Mouse (Mus musculus) embryonic stem cell, embryonic (primary cell): ENCODE measurements around the gene Cxcr5.

Experiments used
- CTCF ChIA-PET, 4 experiments: fragments of 300-600 bp in 2 of 4; fragments of 350-600 bp in 2 of 4; sonication (Branson Sonifier 250); formaldehyde crosslinking; loops; one replicate each; lab custom pipeline; 2022; ENCODE audit warnings: inconsistent platforms in 2 of 4; lab: Charles Lee
- POLR2A ChIA-PET, 4 experiments: fragments of 300-600 bp in 2 of 4; fragments of 350-600 bp in 2 of 4; sonication (Branson Sonifier 250); formaldehyde crosslinking; loops; one replicate each; lab custom pipeline; 2022; ENCODE audit warnings: antibody characterized with exemption in 4 of 4, inconsistent platforms in 1 of 4; lab: Charles Lee

Cxcr5 gene

GRCm38 (mm10) chr9:44510872-44511601 lies 50.6 kb downstream of the Cxcr5 start:
- CTCF ChIA-PET, result interaction anchor here (0.7 to 2.6 kb wide), 15 partner anchors 9 to 222 kb away, joined by 3 to 15 read pairs (median 6); partner anchors contain the start of gene Upk2 (in 3 of the 4)
- POLR2A ChIA-PET, result interaction anchor here in 2 of 4 experiments (0.6 to 2.1 kb wide), 13 partner anchors 13 to 197 kb away, joined by 3 to 10 read pairs (median 4); partner anchors contain the start of genes Bcl9l (in 1 of the 2), Ccdc84 (in 1 of the 2), Ddx6 (in 1 of the 2) and H2afx (in 1 of the 2)

DNA sequence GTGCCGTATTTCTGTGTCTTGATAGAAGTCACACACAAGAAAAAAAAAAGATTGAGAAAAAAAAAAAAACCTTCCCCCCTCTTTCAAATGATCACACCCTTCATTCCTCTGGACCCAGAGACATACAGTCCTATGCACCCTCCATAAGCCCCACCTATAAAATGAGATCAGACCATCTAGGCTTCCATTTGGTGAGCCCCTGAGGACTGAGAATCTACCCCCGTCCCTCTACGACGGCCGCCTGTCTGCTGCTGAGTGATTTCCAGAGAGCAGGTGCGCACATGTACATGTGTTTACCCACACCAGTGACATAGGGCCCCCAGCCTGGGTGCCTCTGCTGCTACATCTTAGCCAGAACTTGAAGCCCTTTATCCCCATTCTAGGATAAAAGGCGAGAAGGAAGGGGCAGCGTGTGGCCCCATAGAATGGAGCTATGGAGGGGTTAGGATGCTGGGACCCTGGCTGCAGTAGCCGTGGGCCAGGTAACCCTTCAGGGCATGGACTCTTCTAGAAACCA lies 51.3 kb downstream of the Cxcr5 start:
- ChIA-PET POLR2A (interaction anchor here (0.5 to 2.1 kb wide), 27 partner anchors 8 to 1586 kb away, joined by 3 to 10 read pairs (median 4); partner anchors contain the start of genes Bcl9l (in 2 of the 4), Ddx6 (in 1 of the 4), H2afx (in 1 of the 4) and Hyou1 (in 1 of the 4)), CTCF (interaction anchor here (0.6 to 2.6 kb wide), 48 partner anchors 8 to 658 kb away, joined by 3 to 15 read pairs (median 5); partner anchors contain the start of genes Upk2 (in 3 of the 4) and Bcl9l (in 2 of the 4))

DNA sequence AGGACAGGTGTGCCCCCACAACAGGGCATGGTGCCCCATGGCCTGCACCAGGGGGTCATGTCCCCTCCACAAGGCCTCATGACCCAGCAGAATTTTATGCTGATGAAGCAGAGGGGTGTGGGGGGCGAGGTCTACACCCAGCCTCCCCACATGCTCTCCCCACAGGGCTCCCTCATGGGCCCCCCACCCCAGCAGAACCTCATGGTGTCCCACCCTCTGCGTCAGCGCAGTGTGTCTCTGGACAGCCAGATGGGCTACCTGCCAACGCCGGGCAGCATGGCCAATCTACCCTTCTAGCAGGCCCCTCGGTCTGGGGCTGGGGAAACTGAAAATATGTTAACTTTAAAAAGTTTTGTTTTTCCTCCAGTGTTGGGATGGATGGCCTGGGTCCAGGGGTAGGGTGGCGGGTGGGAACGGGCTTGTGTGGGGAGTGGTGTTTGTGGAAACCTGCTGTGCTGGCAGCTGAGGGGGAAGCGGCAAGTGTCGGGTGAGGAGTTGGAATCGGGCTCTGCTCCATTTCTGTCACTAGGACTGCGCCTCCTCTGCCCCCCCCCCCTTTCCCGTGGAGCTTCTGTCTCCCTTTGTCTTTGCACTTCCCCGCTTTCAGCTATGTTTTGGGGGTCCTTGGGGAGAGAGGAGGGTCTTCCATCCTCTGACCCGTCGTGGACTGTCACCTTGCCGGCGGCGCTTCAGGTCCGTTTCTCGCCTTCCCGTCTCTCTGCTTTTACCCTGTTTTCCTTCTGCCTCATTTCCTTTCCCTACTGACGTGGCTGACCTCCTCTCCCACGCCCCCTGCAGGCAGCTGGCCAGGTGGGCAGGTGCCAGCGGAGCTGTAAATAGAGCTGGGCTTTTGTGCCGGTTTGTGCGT lies 52.0 kb downstream of the Cxcr5 start:
- POLR2A ChIA-PET, result interaction anchor here (0.5 to 2.1 kb wide), 23 partner anchors 9 to 1585 kb away, joined by 3 to 10 read pairs (median 4); partner anchors contain the start of genes Bcl9l (in 1 of the 4), Ddx6 (in 1 of the 4), H2afx (in 1 of the 4) and Hyou1 (in 1 of the 4)
- CTCF ChIA-PET, result interaction anchor here (0.6 to 2.6 kb wide), 49 partner anchors 8 to 659 kb away, joined by 3 to 15 read pairs (median 5); partner anchors contain the start of genes Upk2 (in 3 of the 4) and Bcl9l (in 2 of the 4)

GRCm38 (mm10) chr9:44508721-44509486 lies 52.8 kb downstream of the Cxcr5 start:
- CTCF ChIA-PET, result interaction anchor here in 3 of 4 experiments (0.6 to 2.0 kb wide), 16 partner anchors 10 to 637 kb away, joined by 3 to 14 read pairs (median 4); partner anchors contain the start of gene Upk2 (in 2 of the 3)
- POLR2A ChIA-PET, result interaction anchor here in 2 of 4 experiments (0.8 to 2.1 kb wide), 11 partner anchors 11 to 175 kb away, joined by 3 to 10 read pairs (median 4); partner anchors contain the start of genes Ccdc84 (in 1 of the 2) and Ddx6 (in 1 of the 2)

GRCm38 (mm10) chr9:44508124-44508619 lies 53.5 kb downstream of the Cxcr5 start:
- ChIA-PET CTCF (interaction anchor here (0.6 to 1.6 kb wide), 13 partner anchors 28 to 638 kb away, joined by 3 to 12 read pairs (median 4); partner anchors contain the start of gene Upk2 (in 2 of the 4)), POLR2A (interaction anchor here in 2 of 4 experiments (0.5 to 1.8 kb wide), 9 partner anchors 10 to 174 kb away, joined by 3 to 8 read pairs (median 4); partner anchors contain the start of gene Ccdc84 (in 1 of the 2))

DNA sequence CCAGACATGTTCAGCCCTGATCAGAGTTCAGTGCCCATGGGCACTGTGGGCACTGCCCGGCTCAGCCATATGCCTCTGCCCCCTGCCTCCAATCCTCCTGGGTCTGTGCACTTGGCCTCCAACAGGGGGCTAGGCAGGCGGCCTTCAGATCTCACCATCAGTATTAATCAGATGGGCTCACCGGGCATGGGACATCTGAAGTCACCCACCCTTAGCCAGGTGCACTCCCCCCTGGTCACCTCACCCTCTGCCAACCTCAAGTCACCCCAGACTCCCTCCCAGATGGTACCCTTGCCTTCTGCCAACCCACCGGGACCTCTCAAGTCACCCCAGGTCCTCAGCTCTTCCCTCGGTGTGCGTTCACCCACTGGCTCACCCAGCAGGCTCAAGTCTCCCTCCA lies 54.3 kb downstream of the Cxcr5 start:
- ChIA-PET CTCF (interaction anchor here (0.9 to 1.6 kb wide), 6 partner anchors 31 to 144 kb away, joined by 3 to 12 read pairs (median 4); partner anchors contain the start of gene Upk2 (in 1 of the 4)), POLR2A (interaction anchor here in 2 of 4 experiments (0.5 to 1.8 kb wide), 6 partner anchors 9 to 161 kb away, joined by 3 to 8 read pairs (median 5); partner anchors contain the start of gene Ccdc84 (in 1 of the 2))

- CTCF ChIA-PET, result interaction anchor here in 3 of 4 experiments (1.0 to 1.9 kb wide), 10 partner anchors 9 to 145 kb away, joined by 3 to 8 read pairs (median 4); partner anchors contain the start of genes Bcl9l (in 1 of the 3) and Upk2 (in 1 of the 3)
- POLR2A ChIA-PET, result interaction anchor here in 2 of 4 experiments (1.3 to 13.0 kb wide), 7 partner anchors 9 to 52 kb away, joined by 4 to 157 read pairs (median 5); partner anchors contain the start of genes Bcl9l (in 2 of the 2) and Upk2 (in 1 of the 2)
Measured at GRCm38 (mm10) chr9:44506566-44506965, 55.1 kb downstream of the Cxcr5 start.

GRCm38 (mm10) chr9:44505824-44506467 lies 55.7 kb downstream of the Cxcr5 start:
- ChIA-PET POLR2A (interaction anchor here in 2 of 4 experiments (1.0 to 13.0 kb wide), 12 partner anchors 9 to 135 kb away, joined by 3 to 157 read pairs (median 4); partner anchors contain the start of genes Bcl9l (in 2 of the 2) and Upk2 (in 1 of the 2)), CTCF (interaction anchor here in 3 of 4 experiments (1.0 to 1.9 kb wide), 16 partner anchors 9 to 146 kb away, joined by 3 to 8 read pairs (median 3); partner anchors contain the start of genes Upk2 (in 2 of the 3) and Bcl9l (in 1 of the 3))

GRCm38 (mm10) chr9:44504893-44505823 lies 56.5 kb downstream of the Cxcr5 start:
- ChIA-PET POLR2A (interaction anchor here in 3 of 4 experiments (0.6 to 13.0 kb wide), 13 partner anchors 10 to 228 kb away, joined by 3 to 157 read pairs (median 4); partner anchors contain the start of genes Bcl9l (in 2 of the 3) and Upk2 (in 1 of the 3)), CTCF (interaction anchor here in 3 of 4 experiments (0.6 to 1.9 kb wide), 18 partner anchors 10 to 147 kb away, joined by 3 to 8 read pairs (median 4); partner anchors contain the start of genes Bcl9l (in 2 of the 3) and Upk2 (in 2 of the 3))

DNA sequence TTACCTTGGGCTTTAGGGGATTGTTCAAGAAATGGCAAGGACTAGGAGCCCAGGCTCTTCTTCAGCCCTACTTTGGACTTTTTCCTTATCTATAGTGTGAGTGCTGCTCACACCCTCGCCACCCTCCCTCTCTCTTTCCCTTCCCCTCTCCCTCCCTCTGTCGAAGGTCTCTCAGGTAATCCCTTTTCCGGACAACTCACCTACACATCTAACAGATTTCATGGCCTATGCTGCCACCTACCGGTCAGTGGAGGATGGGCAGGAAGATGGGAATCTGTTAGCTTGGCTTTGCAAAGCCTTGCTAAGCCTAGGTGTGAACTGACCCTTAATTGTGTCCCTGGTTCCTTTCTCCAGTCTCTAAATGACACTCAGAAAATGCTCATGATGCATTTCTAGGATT lies 59.7 kb downstream of the Cxcr5 start:
- CTCF ChIA-PET, result interaction anchor here (0.5 to 10.7 kb wide), 86 partner anchors 8 to 767 kb away, joined by 3 to 163 read pairs (median 4); partner anchors contain the start of genes Bcl9l (in 4 of the 4), Upk2 (in 4 of the 4), Ccdc84 (in 1 of the 4) and Ddx6 (in 1 of the 4)
- POLR2A ChIA-PET, result interaction anchor here (0.6 to 13.8 kb wide), 30 partner anchors 8 to 167 kb away, joined by 3 to 253 read pairs (median 5); partner anchors contain the start of genes Bcl9l (in 3 of the 4), Upk2 (in 3 of the 4), Cxcr5 (in 1 of the 4) and H2afx (in 1 of the 4)

- CTCF ChIA-PET, result interaction anchor here (0.5 to 10.7 kb wide), 61 partner anchors 9 to 634 kb away, joined by 3 to 163 read pairs (median 6); partner anchors contain the start of genes Bcl9l (in 4 of the 4), Upk2 (in 4 of the 4), Ccdc84 (in 1 of the 4) and Ddx6 (in 1 of the 4)
- POLR2A ChIA-PET, result interaction anchor here in 3 of 4 experiments (0.7 to 13.8 kb wide), 28 partner anchors 8 to 166 kb away, joined by 3 to 253 read pairs (median 6); partner anchors contain the start of genes Bcl9l (in 3 of the 3), Upk2 (in 3 of the 3), Cxcr5 (in 1 of the 3) and Ddx6 (in 1 of the 3)
Measured at GRCm38 (mm10) chr9:44501206-44501879, 60.3 kb downstream of the Cxcr5 start.

DNA sequence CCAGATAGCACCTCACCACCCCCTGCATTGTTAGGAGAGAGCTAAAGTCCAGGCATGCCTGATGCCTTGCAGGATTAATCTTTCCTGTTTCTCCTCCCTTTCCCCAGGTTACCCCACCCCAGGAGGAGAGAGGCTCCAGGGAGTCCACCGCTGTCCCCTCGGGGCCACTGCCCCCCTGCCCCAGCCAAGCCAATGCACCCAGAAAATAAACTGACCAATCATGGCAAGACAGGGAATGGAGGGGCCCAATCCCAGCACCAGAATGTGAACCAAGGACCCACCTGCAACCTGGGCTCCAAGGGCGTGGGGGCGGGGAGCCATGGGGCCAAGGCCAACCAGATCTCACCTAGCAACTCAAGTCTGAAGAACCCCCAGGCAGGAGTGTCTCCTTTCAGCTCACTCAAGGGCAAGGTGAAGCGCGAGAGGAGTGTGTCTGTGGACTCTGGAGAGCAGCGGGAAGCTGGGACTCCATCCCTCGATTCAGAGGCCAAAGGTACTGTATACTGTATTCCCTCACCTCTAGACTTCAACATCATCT lies 61.0 kb downstream of the Cxcr5 start:
- ChIA-PET POLR2A (interaction anchor here in 3 of 4 experiments (0.6 to 13.8 kb wide), 19 partner anchors 14 to 145 kb away, joined by 3 to 253 read pairs (median 6); partner anchors contain the start of genes Bcl9l (in 3 of the 3), Upk2 (in 2 of the 3) and Ddx6 (in 1 of the 3)), CTCF (interaction anchor here (0.6 to 10.7 kb wide), 22 partner anchors 9 to 392 kb away, joined by 3 to 163 read pairs (median 6); partner anchors contain the start of genes Bcl9l (in 3 of the 4), Upk2 (in 3 of the 4) and Hyou1 (in 1 of the 4))
